Mouse (Mus musculus): ENCODE results near the gene Adgrv1. TPM values are rescaled to one million over a fixed set of nuclear protein-coding genes. Genes with fewer than 3 reads are reported as not detected.
"Not testable (repeated sequence)": the region's sequence is repeated elsewhere in the genome, so short reads cannot be mapped to it uniquely, and the experiment has no call there.

The Adgrv1 gene
- polyA plus RNA-seq, 1 experiment from 2014 or later = 0.76 TPM

DNA sequence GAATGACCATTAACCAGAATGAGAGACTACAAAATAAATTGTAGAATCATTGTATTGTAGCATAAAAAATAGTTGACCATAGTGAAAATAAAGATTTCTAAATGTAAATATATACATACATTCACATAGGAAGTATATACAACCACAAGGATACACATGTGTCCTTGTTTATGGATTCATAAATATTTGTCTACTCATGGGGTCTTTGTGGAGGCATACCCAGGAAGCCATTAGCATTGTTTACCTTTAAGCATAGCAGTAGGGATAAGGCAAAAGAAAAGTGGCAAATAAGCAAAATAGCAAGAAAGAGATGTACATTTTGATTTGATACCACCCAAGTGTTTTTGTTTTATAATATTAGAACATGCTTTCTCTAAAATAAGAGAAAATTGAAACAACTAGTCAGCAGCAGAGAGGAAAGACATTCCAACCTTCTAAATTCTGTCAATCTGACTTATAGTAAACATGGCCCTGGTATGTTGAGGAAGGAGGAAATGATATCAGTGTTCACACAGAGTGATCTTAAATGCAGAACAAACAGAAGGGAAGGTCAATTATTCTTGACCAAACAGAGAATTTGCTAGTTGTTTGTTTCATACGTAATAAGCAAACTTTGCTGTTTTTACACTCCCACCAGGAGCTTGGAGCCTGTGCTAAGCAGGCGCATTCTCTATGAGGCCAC lies 354.1 kb downstream of the Adgrv1 start:
- Histone ChIP-seq H3K27ac (no peak overlapping the region), H3K4me2 (no peak overlapping the region), H3K9me3 (replicated peaks) (no peaks in the 10 kb centered on the region), H3K4me3 (no peak overlapping the region), H3K27me3 (no peaks in the 10 kb centered on the region), H3K4me1 (replicated peaks) (no peaks in the 10 kb centered on the region), H3K9ac (no peak overlapping the region), H3K36me3 (no peaks in the 10 kb centered on the region)
- ATAC-seq (replicated peaks; ENCODE audit: insufficient number of reproducible peaks, insufficient read depth, low FRiP score, low read depth) = no peak
- WGBS = 66% methylated on average over 2 of the region's 2 CpGs

GRCm38 (mm10) chr13:81273837-81274236 lies 359.1 kb downstream of the Adgrv1 start:
- Histone ChIP-seq H3K27ac (no peak overlapping the region), H3K9me3 (replicated peaks) (no peaks in the 10 kb centered on the region), H3K4me3 (no peak overlapping the region), H3K9ac (no peak overlapping the region), H3K27me3 (no peaks in the 10 kb centered on the region), H3K36me3 (no peaks in the 10 kb centered on the region), H3K4me2 (no peak overlapping the region), H3K4me1 (replicated peaks) (no peaks in the 10 kb centered on the region)
- whole genome bisulfite sequencing = 86% methylated on average over 1 of the region's 1 CpGs
- ATAC-seq (replicated peaks; ENCODE audit: insufficient number of reproducible peaks, insufficient read depth, low FRiP score, low read depth) = no peak

DNA sequence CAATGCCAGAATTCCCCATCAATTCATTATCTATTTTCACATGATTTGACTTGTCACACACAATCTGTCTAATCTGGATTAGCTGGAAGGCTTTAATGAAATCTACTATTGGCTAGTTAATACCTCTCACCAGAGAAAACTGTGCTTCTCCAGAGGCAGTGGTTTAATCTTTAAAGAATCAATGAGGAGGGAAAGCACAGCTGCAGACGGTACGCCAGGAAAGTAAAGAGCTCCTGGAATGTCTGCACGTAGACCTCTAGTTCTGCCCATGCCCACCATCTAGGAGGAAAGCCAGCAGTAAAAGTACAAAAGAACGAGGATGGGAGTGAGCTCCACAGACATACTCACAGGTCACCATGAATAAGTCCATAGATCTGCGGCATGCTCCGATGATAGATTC lies 362.6 kb downstream of the Adgrv1 start:
- Histone ChIP-seq H3K36me3 (no peaks in the 10 kb centered on the region), H3K4me3 (no peak overlapping the region), H3K27ac (no peak overlapping the region), H3K9ac (no peak overlapping the region), H3K9me3 (replicated peaks) (no peaks in the 10 kb centered on the region), H3K4me2 (no peak overlapping the region), H3K4me1 (replicated peaks) (no peaks in the 10 kb centered on the region), H3K27me3 (no peaks in the 10 kb centered on the region)
- ATAC-seq (replicated peaks; ENCODE audit: insufficient number of reproducible peaks, insufficient read depth, low FRiP score, low read depth) = no peak
- 73% methylated on average over 6 of the region's 6 CpGs for WGBS

GRCm38 (mm10) chr13:81269056-81269455 lies 363.9 kb downstream of the Adgrv1 start:
- no peak overlapping the region for H3K4me2 ChIP-seq

DNA sequence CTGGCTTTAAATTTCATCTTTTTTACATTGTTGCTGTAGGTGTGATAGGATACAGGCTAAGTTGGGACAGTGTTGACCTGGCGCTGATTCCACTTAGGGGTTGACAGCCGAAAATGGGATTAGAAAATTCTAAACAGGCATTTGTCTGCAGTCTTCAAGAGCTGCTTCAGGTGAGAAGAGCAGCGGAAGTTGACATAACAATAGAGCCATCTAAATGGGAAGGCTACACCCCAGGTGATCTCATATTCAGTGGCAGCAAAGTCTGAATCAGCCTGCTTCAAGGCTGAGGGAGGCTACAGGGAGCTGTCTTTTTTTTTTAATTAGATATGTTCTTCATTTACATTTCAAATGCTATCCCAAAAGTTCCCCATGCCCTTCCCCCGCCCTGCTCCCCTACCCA lies 365.5 kb downstream of the Adgrv1 start:
- H3K9ac ChIP-seq; H3K27ac ChIP-seq; H3K4me1 ChIP-seq (replicated peaks); H3K27me3 ChIP-seq; H3K36me3 ChIP-seq; ATAC-seq (replicated peaks; ENCODE audit: insufficient number of reproducible peaks, insufficient read depth, low FRiP score, low read depth); H3K4me2 ChIP-seq; H3K9me3 ChIP-seq (replicated peaks); H3K4me3 ChIP-seq: not testable (repeated sequence)
- WGBS = 71% methylated on average over 4 of the region's 4 CpGs

More at GRCm38 (mm10) chr13:81269056-81269455, 363.9 kb downstream of the Adgrv1 start:
- Histone ChIP-seq H3K36me3 (no peaks in the 10 kb centered on the region), H3K27me3 (no peaks in the 10 kb centered on the region), H3K9ac (no peak overlapping the region), H3K9me3 (replicated peaks) (no peaks in the 10 kb centered on the region), H3K27ac (no peak overlapping the region), H3K4me1 (replicated peaks) (no peaks in the 10 kb centered on the region), H3K4me3 (no peak overlapping the region)
- ATAC-seq (replicated peaks; ENCODE audit: insufficient number of reproducible peaks, insufficient read depth, low FRiP score, low read depth) = no peak
- 74% methylated on average over 6 of the region's 6 CpGs for whole genome bisulfite sequencing

DNA sequence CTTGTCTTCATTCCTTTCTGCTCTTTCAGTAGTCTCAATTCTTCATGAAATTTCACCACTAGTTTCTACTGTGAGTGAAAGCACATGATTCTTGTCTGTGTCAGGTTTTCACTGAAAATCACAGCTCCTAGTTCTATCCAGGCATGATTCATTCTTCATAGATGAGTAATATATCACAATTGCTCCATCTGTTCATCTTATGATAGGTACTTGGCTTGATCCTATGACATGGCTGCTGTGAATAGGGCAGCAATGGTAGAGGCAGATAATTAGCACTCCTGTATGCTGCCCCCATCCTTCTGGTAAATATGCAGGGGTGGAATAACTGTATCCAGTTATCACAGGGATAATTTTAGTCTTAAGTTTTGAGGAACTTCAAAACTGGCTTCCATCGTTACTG lies 368.5 kb downstream of the Adgrv1 start:
- no peaks in the 10 kb centered on the region for H3K27me3 ChIP-seq
- no peak overlapping the region for H3K4me3 ChIP-seq
- no peak overlapping the region for H3K4me2 ChIP-seq
- no peaks in the 10 kb centered on the region for H3K9me3 ChIP-seq (replicated peaks)
- no peaks in the 10 kb centered on the region for H3K36me3 ChIP-seq
- H3K27ac ChIP-seq = no peak overlapping the region
- no peak overlapping the region for H3K9ac ChIP-seq
- 73% methylated on average over 1 of the region's 1 CpGs for WGBS
- no peaks in the 10 kb centered on the region for H3K4me1 ChIP-seq (replicated peaks)
- no peak for ATAC-seq (replicated peaks; ENCODE audit: insufficient number of reproducible peaks, insufficient read depth, low FRiP score, low read depth)

DNA sequence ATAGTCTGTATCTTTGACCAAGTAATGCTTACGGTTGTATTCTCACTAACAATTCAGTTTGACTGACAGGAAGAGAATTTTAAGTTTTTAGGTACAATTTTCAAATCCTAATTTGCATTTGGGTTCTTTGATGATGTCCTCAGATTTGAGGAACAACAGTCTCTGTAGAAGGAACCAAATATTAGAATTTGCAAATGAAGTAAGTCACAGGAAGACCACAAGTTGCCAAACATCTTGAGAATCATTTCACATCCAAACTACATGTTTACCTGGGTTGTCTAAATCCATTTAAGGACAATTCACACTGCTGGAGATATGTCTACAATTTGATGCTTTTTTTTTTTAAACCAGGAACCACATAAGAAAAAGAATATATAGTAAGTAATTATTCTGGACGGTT lies 391.8 kb downstream of the Adgrv1 start:
- WGBS = 82% methylated on average over 2 of the region's 2 CpGs

GRCm38 (mm10) chr13:81239836-81240235 lies 393.1 kb downstream of the Adgrv1 start:
- Histone ChIP-seq H3K4me3 (no peak overlapping the region), H3K9ac (no peak overlapping the region), H3K27me3 (no peaks in the 10 kb centered on the region), H3K4me2 (no peak overlapping the region), H3K36me3 (no peaks in the 10 kb centered on the region), H3K9me3 (replicated peaks) (no peaks in the 10 kb centered on the region), H3K27ac (no peak overlapping the region), H3K4me1 (replicated peaks) (no peaks in the 10 kb centered on the region)
- 94% methylated on average over 10 of the region's 10 CpGs for WGBS
- no peak for ATAC-seq (replicated peaks; ENCODE audit: insufficient number of reproducible peaks, insufficient read depth, low FRiP score, low read depth)

More for the DNA sequence above, 391.8 kb downstream of the Adgrv1 start:
- Histone ChIP-seq H3K9ac (no peak overlapping the region), H3K4me3 (no peak overlapping the region), H3K9me3 (replicated peaks) (no peaks in the 10 kb centered on the region), H3K27ac (no peak overlapping the region), H3K27me3 (no peaks in the 10 kb centered on the region), H3K4me2 (no peak overlapping the region), H3K4me1 (replicated peaks) (no peaks in the 10 kb centered on the region), H3K36me3 (no peaks in the 10 kb centered on the region)
- no peak for ATAC-seq (replicated peaks; ENCODE audit: insufficient number of reproducible peaks, insufficient read depth, low FRiP score, low read depth)

DNA sequence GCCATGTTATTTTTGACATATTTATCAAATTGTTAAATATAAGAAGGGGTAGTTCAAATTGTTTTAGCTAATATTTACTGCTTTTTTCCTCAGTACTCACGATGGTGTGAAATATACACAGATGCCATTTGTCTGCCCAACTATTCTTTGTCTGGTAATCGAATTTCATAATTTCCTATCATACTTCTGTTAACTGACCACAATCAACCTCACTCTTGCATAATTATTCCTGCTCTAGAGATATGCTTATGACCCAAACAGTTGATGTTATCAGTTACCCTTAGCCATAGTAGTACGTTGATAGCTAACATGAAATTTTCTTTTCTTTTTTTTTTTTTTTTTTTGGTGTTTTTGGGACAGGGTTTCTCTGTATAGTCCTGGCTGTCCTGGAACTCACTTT lies 393.5 kb downstream of the Adgrv1 start:
- no peak overlapping the region for H3K4me2 ChIP-seq
- H3K27me3 ChIP-seq = no peaks in the 10 kb centered on the region
- no peaks in the 10 kb centered on the region for H3K9me3 ChIP-seq (replicated peaks)
- H3K27ac ChIP-seq = no peak overlapping the region
- H3K4me1 ChIP-seq (replicated peaks) = no peaks in the 10 kb centered on the region
- H3K4me3 ChIP-seq = no peak overlapping the region
- ATAC-seq (replicated peaks; ENCODE audit: insufficient number of reproducible peaks, insufficient read depth, low FRiP score, low read depth) = no peak
- no peaks in the 10 kb centered on the region for H3K36me3 ChIP-seq
- 85% methylated on average over 3 of the region's 3 CpGs for WGBS
- no peak overlapping the region for H3K9ac ChIP-seq

- 81% methylated on average over 7 of the region's 7 CpGs for WGBS
- Histone ChIP-seq H3K4me3 (no peak overlapping the region), H3K9me3 (replicated peaks) (no peaks in the 10 kb centered on the region), H3K4me1 (replicated peaks) (no peaks in the 10 kb centered on the region), H3K27ac (no peak overlapping the region), H3K4me2 (no peak overlapping the region), H3K27me3 (no peaks in the 10 kb centered on the region), H3K9ac (no peak overlapping the region), H3K36me3 (no peaks in the 10 kb centered on the region)
- no peak for ATAC-seq (replicated peaks; ENCODE audit: insufficient number of reproducible peaks, insufficient read depth, low FRiP score, low read depth)
Measured at GRCm38 (mm10) chr13:81238855-81239254, 394.1 kb downstream of the Adgrv1 start.

GRCm38 (mm10) chr13:81237947-81238346 lies 395.0 kb downstream of the Adgrv1 start:
- H3K36me3 ChIP-seq = no peaks in the 10 kb centered on the region
- WGBS = 70% methylated on average over 5 of the region's 5 CpGs
- H3K27me3 ChIP-seq = no peaks in the 10 kb centered on the region
- H3K9me3 ChIP-seq (replicated peaks) = no peaks in the 10 kb centered on the region
- H3K4me3 ChIP-seq = no peak overlapping the region
- no peaks in the 10 kb centered on the region for H3K4me1 ChIP-seq (replicated peaks)
- ATAC-seq (replicated peaks; ENCODE audit: insufficient number of reproducible peaks, insufficient read depth, low FRiP score, low read depth) = no peak
- H3K27ac ChIP-seq = no peak overlapping the region
- no peak overlapping the region for H3K9ac ChIP-seq
- no peak overlapping the region for H3K4me2 ChIP-seq

DNA sequence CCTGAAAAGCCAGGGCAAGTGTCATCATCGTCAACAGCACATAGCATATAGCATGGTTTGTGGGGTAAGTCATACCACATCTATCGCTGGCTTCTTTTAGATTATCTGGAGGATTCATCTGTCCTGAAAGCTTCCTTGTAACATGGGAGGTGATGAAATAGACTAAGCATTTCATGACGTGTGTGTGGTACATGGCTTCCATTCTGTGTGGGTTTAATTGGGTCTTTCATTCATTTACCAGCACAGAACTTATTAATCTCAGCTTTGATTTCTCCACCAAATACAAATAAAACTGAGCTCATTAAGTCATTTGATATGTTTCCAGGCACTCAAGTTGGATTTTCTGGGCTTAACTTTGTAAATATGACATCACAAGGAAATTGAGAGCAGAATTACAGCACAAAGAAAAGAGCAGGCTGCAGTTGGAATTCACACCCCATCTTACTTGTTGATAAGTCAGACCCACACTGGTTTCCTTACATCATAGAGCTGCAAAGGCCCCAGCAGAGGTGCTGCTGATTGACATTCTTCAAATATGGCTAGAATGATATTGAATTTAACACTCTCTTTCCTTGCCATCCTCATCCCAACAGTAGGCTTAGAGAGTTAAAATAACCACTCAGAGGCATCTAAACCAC lies 396.1 kb downstream of the Adgrv1 start:
- no peaks in the 10 kb centered on the region for H3K4me1 ChIP-seq (replicated peaks)
- no peak overlapping the region for H3K9ac ChIP-seq
- H3K36me3 ChIP-seq = no peaks in the 10 kb centered on the region
- no peak overlapping the region for H3K4me2 ChIP-seq
- H3K9me3 ChIP-seq (replicated peaks) = no peaks in the 10 kb centered on the region
- no peak overlapping the region for H3K4me3 ChIP-seq
- 53% methylated on average over 3 of the region's 3 CpGs for WGBS
- no peaks in the 10 kb centered on the region for H3K27me3 ChIP-seq
- H3K27ac ChIP-seq = no peak overlapping the region
- ATAC-seq (replicated peaks; ENCODE audit: insufficient number of reproducible peaks, insufficient read depth, low FRiP score, low read depth) = no peak
